Mouse (Mus musculus): Measurements from ENCODE around the gene Herc4. TPM values are rescaled to one million over a fixed set of nuclear protein-coding genes. Genes with fewer than 3 reads are reported as not detected.

Herc4 gene
- polyA plus RNA-seq, 1 experiment from 2014 or later: 23.8 TPM

GRCm38 (mm10) chr10:63282417-63282816 is 38.8 kb downstream of the Herc4 start:
- Histone ChIP-seq H3K27ac (ENCODE audit: low read length) (no peak overlapping the region), H3K9ac (replicated peaks; ENCODE audit: low read depth) (no peak overlapping the region), H3K27me3 (replicated peaks; ENCODE audit: insufficient read depth, low read length) (no peaks in the 10 kb centered on the region), H3K4me3 (ENCODE audit: low read depth, low read length) (no peak overlapping the region), H3K9me3 (ENCODE audit: low read length) (no peaks in the 10 kb centered on the region), H3K36me3 (ENCODE audit: insufficient read depth, low read length) (peaks cover 36% of the 10 kb centered on the region), H3K4me2 (replicated peaks; ENCODE audit: low read depth, low read length) (no peak overlapping the region), H3K4me1 (ENCODE audit: insufficient read depth, low read depth, low read length) (no peaks in the 10 kb centered on the region)
- ATAC-seq: no peak
- no peak for TF ChIP-seq CTCF (IDR thresholded peaks at IDR 0.05)
- TF ChIP-seq EP300 (IDR thresholded peaks at IDR 0.05): no peak
- 86% methylated on average over 4 of the region's 4 CpGs for WGBS
- no peak for DNase-seq (ENCODE audit: low spot score)

GRCm38 (mm10) chr10:63282846-63283245 is 39.2 kb downstream of the Herc4 start:
- WGBS: 92% methylated on average over 7 of the region's 7 CpGs
- Histone ChIP-seq H3K4me1 (ENCODE audit: insufficient read depth, low read depth, low read length) (no peaks in the 10 kb centered on the region), H3K9me3 (ENCODE audit: low read length) (no peaks in the 10 kb centered on the region), H3K27ac (ENCODE audit: low read length) (no peak overlapping the region), H3K9ac (replicated peaks; ENCODE audit: low read depth) (no peak overlapping the region), H3K36me3 (ENCODE audit: insufficient read depth, low read length) (peaks cover 36% of the 10 kb centered on the region), H3K4me2 (replicated peaks; ENCODE audit: low read depth, low read length) (no peak overlapping the region), H3K27me3 (replicated peaks; ENCODE audit: insufficient read depth, low read length) (no peaks in the 10 kb centered on the region), H3K4me3 (ENCODE audit: low read depth, low read length) (no peak overlapping the region)
- TF ChIP-seq EP300 (IDR thresholded peaks at IDR 0.05) (no peak), CTCF (IDR thresholded peaks at IDR 0.05) (no peak)
- ATAC-seq (no peak), DNase-seq (ENCODE audit: low spot score) (no peak)

DNA sequence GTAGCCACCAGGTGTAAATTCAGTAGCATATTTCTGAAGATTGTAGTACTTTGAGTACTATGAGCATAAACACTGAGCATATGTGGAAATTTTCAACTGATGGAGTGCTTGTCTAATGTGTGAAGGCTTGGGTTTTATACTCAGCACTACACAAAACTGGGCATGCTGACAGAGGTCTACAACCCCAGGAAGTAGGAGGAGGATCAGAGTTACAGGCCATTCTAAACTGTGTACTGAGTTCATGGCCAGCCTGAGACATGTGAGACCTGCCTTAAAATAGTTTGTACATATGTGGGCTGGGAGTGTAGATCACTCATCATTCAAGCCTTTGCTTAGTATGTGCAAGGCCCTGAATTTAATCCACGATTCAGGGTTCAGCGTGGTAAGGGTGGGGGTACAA is 58.7 kb downstream of the Herc4 start:
- DNase-seq (ENCODE audit: low spot score) (peak; percentile 13), ATAC-seq (no peak)
- Histone ChIP-seq H3K9ac (replicated peaks; ENCODE audit: low read depth) (no peak overlapping the region), H3K27me3 (replicated peaks; ENCODE audit: insufficient read depth, low read length) (no peaks in the 10 kb centered on the region), H3K27ac (ENCODE audit: low read length) (no peak overlapping the region), H3K36me3 (ENCODE audit: insufficient read depth, low read length) (peaks cover 19% of the 10 kb centered on the region), H3K4me3 (ENCODE audit: low read depth, low read length) (no peak overlapping the region), H3K9me3 (ENCODE audit: low read length) (no peaks in the 10 kb centered on the region), H3K4me1 (ENCODE audit: insufficient read depth, low read depth, low read length) (no peaks in the 10 kb centered on the region), H3K4me2 (replicated peaks; ENCODE audit: low read depth, low read length) (no peak overlapping the region)
- TF ChIP-seq CTCF (IDR thresholded peaks at IDR 0.05) (no peak), EP300 (IDR thresholded peaks at IDR 0.05) (no peak)
- WGBS: 90% methylated on average over 2 of the region's 2 CpGs

- Histone ChIP-seq H3K36me3 (ENCODE audit: insufficient read depth, low read length) (peaks cover 17% of the 10 kb centered on the region), H3K27ac (ENCODE audit: low read length) (no peak overlapping the region), H3K4me1 (ENCODE audit: insufficient read depth, low read depth, low read length) (no peaks in the 10 kb centered on the region), H3K4me2 (replicated peaks; ENCODE audit: low read depth, low read length) (no peak overlapping the region), H3K9ac (replicated peaks; ENCODE audit: low read depth) (no peak overlapping the region), H3K4me3 (ENCODE audit: low read depth, low read length) (no peak overlapping the region), H3K9me3 (ENCODE audit: low read length) (no peaks in the 10 kb centered on the region), H3K27me3 (replicated peaks; ENCODE audit: insufficient read depth, low read length) (no peaks in the 10 kb centered on the region)
- ATAC-seq (peak; percentile 79), DNase-seq (ENCODE audit: low spot score) (peak; percentile 72)
- TF ChIP-seq CTCF (IDR thresholded peaks at IDR 0.05) (peak; percentile 89), EP300 (IDR thresholded peaks at IDR 0.05) (no peak)
- 40% methylated on average over 10 of the region's 10 CpGs for WGBS
These were observed 65.2 kb downstream of the Herc4 start for GRCm38 (mm10) chr10:63308582-63309366.

DNA sequence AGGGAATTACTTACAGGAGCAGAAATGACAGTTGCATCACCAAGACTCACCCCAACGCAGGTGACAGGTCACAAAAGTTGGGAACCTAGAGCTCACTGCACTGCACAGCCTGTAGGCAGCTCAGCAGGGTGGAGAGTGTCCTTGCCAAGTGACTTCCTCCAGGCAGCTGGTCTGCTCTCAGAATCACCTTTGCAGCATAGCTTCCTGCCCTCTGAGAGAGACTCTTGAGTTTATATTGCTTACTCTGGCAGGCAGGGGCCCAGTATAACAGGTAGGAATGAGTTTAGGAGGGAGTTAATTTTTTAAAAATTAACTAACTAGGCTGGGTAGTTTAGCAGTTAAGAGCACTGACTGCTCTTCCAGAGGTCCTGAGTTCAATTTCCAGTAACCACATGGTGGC is 70.1 kb downstream of the Herc4 start:
- no peak for TF ChIP-seq EP300 (IDR thresholded peaks at IDR 0.05)

DNA sequence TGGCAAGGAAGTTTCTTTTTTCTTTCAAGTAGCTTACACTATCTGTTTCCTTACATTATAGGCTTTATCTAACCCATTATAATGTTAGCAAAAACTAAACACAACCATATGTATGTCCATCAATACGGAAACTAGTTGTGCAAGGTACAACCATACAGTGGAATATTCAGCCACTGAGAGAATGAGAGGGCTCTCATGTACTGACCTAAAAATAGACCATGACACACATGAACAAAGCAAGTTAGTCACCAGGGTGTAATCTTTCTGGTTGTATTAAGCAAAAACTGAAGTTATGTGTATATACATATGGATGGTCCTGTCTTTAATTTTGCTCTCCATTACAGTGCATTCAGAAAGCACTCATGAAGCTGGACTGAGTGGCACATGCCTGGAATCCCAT is 83.5 kb downstream of the Herc4 start:
- Histone ChIP-seq H3K4me1 (ENCODE audit: insufficient read depth, low read depth, low read length) (no peaks in the 10 kb centered on the region), H3K27me3 (replicated peaks; ENCODE audit: insufficient read depth, low read length) (no peaks in the 10 kb centered on the region), H3K36me3 (ENCODE audit: insufficient read depth, low read length) (peaks cover 28% of the 10 kb centered on the region), H3K27ac (ENCODE audit: low read length) (no peak overlapping the region), H3K9me3 (ENCODE audit: low read length) (no peaks in the 10 kb centered on the region), H3K4me2 (replicated peaks; ENCODE audit: low read depth, low read length) (no peak overlapping the region), H3K4me3 (ENCODE audit: low read depth, low read length) (no peak overlapping the region), H3K9ac (replicated peaks; ENCODE audit: low read depth) (no peak overlapping the region)
- 87% methylated on average over 1 of the region's 1 CpGs for WGBS
- no peak for ATAC-seq
- no peak for DNase-seq (ENCODE audit: low spot score)
- TF ChIP-seq CTCF (IDR thresholded peaks at IDR 0.05) (no peak), EP300 (IDR thresholded peaks at IDR 0.05) (no peak)

More for the DNA sequence above, 70.1 kb downstream of the Herc4 start:
- H3K9me3 ChIP-seq (ENCODE audit: low read length): no peaks in the 10 kb centered on the region
- H3K36me3 ChIP-seq (ENCODE audit: insufficient read depth, low read length): peaks cover 15% of the 10 kb centered on the region; the same call in 1 of the 2 replicates
- ATAC-seq: no peak
- H3K4me2 ChIP-seq (replicated peaks; ENCODE audit: low read depth, low read length): no peak overlapping the region
- H3K4me1 ChIP-seq (ENCODE audit: insufficient read depth, low read depth, low read length): no peaks in the 10 kb centered on the region
- H3K4me3 ChIP-seq (ENCODE audit: low read depth, low read length): no peak overlapping the region
- WGBS: 82% methylated on average over 1 of the region's 1 CpGs
- H3K27ac ChIP-seq (ENCODE audit: low read length): no peak overlapping the region
- no peak for DNase-seq (ENCODE audit: low spot score)
- H3K9ac ChIP-seq (replicated peaks; ENCODE audit: low read depth): no peak overlapping the region
- no peaks in the 10 kb centered on the region for H3K27me3 ChIP-seq (replicated peaks; ENCODE audit: insufficient read depth, low read length)
